ENCODE assay signal across 8 mouse cellular contexts in genomic region chr4:43982053-43982732, GRCm38 (mm10). TPM values are rescaled to one million over a fixed set of nuclear protein-coding genes. Genes with fewer than 3 reads are reported as not detected.
DNase-seq lines count a peak whose midpoint lies in the region; ATAC-seq and TF ChIP-seq lines count a peak whose summit lies in the region.

No protein-coding gene starts in this region.

- no peaks in the 10 kb centered on the region for H3K27me3 ChIP-seq in lung, embryonic 14.5 days (ENCODE audit: insufficient read depth, low read length)

- WGBS in lung, embryonic 14.5 days: 1% methylated on average over 24 of the region's 24 CpGs
- 2% methylated on average over 24 of the region's 24 CpGs for WGBS in olfactory bulb, adult 2 months

- peak; percentile 96 for TF ChIP-seq CTCF in lung, embryonic 14.5 days (IDR thresholded peaks at IDR 0.05; ENCODE audit: low read depth)
- peak; percentile 87 for TF ChIP-seq CTCF in olfactory bulb, adult 2 months (IDR thresholded peaks at IDR 0.05; ENCODE audit: insufficient read depth, low read depth, low read length)

- peak overlapping the region; percentile 49 for H3K9ac ChIP-seq in lung, embryonic 14.5 days

- H3K4me1 ChIP-seq in lung, embryonic 14.5 days (ENCODE audit: insufficient read depth): peaks cover 9% of the 10 kb centered on the region; the same call in 1 of the 2 replicates
- peaks cover 9% of the 10 kb centered on the region for H3K4me1 ChIP-seq in olfactory bulb, adult 2 months (ENCODE audit: control insufficient read depth, insufficient read depth, low read length)

- no peak overlapping the region for H3K27ac ChIP-seq in lung, embryonic 14.5 days (ENCODE audit: low read depth)
- H3K27ac ChIP-seq in olfactory bulb, adult 2 months (ENCODE audit: insufficient read depth, low read depth, low read length): no peak overlapping the region

- peak overlapping the region; percentile 71 for H3K4me2 ChIP-seq in lung, embryonic 14.5 days

- DNase-seq in MN1 (ENCODE audit: low spot score): peak; percentile 90
- peak; percentile 85 for DNase-seq in cerebellum, adult 8-10 months
- DNase-seq in forelimb bud, embryonic 11.5 days (ENCODE audit: low read depth, low spot score): peak; percentile 94
- DNase-seq in layer of hippocampus, adult 8-10 months (ENCODE audit: low spot score in 2 of 2): peak; percentile 78 to 95
- DNase-seq in lung, embryonic 14.5 days: peak; percentile 97
- peak; percentile 83 to 85 for DNase-seq in thymus, adult 18-20 months

- peak; percentile 93 to 97 for ATAC-seq in hematopoietic stem cell, adult 5-6 weeks (replicated peaks in 1 of 2; ENCODE audit: insufficient read depth in 1 of 2, low FRiP score in 2 of 2, low TSS enrichment in 1 of 2, low read depth in 1 of 2, poor library complexity in 2 of 2, severe bottlenecking in 2 of 2)
- ATAC-seq in lung, embryonic 14.5 days (ENCODE audit: insufficient read depth): peak; percentile 88

- H3K4me3 ChIP-seq in lung, embryonic 14.5 days (ENCODE audit: low read depth, low read length): peak overlapping the region; percentile 32
- H3K4me3 ChIP-seq in olfactory bulb, adult 2 months (ENCODE audit: insufficient read depth, low read depth, low read length): peak overlapping the region; percentile 43

- TF ChIP-seq POLR2A in olfactory bulb, adult 2 months (IDR thresholded peaks at IDR 0.05; ENCODE audit: insufficient read depth, low read depth, low read length): no peak

- H3K36me3 ChIP-seq in lung, embryonic 14.5 days (ENCODE audit: insufficient read depth): no peaks in the 10 kb centered on the region

- no peaks in the 10 kb centered on the region for H3K9me3 ChIP-seq in lung, embryonic 14.5 days (ENCODE audit: low read depth, low read length)

RNA-seq across cellular contexts. Expression of gene Ccin, which starts 1.1 kb away (rescaled TPM):
- 0.44 TPM in 1 of 2 replicates, not detected in the other for total RNA-seq in hematopoietic stem cell, adult 5-6 weeks (2017)
- not detected for total RNA-seq in layer of hippocampus, adult 8-10 months (2022)
- polyA plus RNA-seq in lung, embryonic 14.5 days (2014; fragmentation: Nextera tagmentation; extraction: Ambion mirVana): not detected in 2 replicates
- not detected in 2 replicates for polyA plus RNA-seq in olfactory bulb, adult 2 months (2012; ENCODE audit: insufficient read depth, insufficient read length, low replicate concordance, missing spikeins)

RNA-seq across cellular contexts. Expression of gene Clta, which starts 22.1 kb away (rescaled TPM):
- 288 and 367 TPM in 2 replicates for total RNA-seq in hematopoietic stem cell, adult 5-6 weeks (2017)
- total RNA-seq in layer of hippocampus, adult 8-10 months (2022): 100 to 1,000 TPM; 264 to 296 (median 284) TPM
- 227 and 237 TPM in 2 replicates for polyA plus RNA-seq in lung, embryonic 14.5 days (2014; fragmentation: Nextera tagmentation; extraction: Ambion mirVana)
- not detected in 2 replicates for polyA plus RNA-seq in olfactory bulb, adult 2 months (2012; ENCODE audit: insufficient read depth, insufficient read length, low replicate concordance, missing spikeins)

RNA-seq across cellular contexts. Expression of gene Glipr2, which starts 25.0 kb away (rescaled TPM):
- 40.2 and 62.5 TPM in 2 replicates for total RNA-seq in hematopoietic stem cell, adult 5-6 weeks (2017)
- total RNA-seq in layer of hippocampus, adult 8-10 months (2022): 1 to 10 TPM; 2.1 to 5.8 (median 4.5) TPM
- polyA plus RNA-seq in lung, embryonic 14.5 days (2014; fragmentation: Nextera tagmentation; extraction: Ambion mirVana): 77.4 and 82.8 TPM in 2 replicates
- not detected in 2 replicates for polyA plus RNA-seq in olfactory bulb, adult 2 months (2012; ENCODE audit: insufficient read depth, insufficient read length, low replicate concordance, missing spikeins)
